27 mouse cellular contexts compared by ENCODE assay signal in genomic region chr11:75836240-75836610, GRCm38 (mm10). TPM values are rescaled to one million over a fixed set of nuclear protein-coding genes. Genes with fewer than 3 reads are reported as not detected.
A peak's percentile ranks its signal among the peaks of the same experiment; 100 is the strongest.
DNase-seq lines count a peak whose midpoint lies in the region; TF ChIP-seq lines count a peak whose summit lies in the region.
"Had no signal": no experiment of that assay in that cellular context is flagged by ENCODE, and none has a peak within 500 bp of the region (broad histone marks: within the 10 kb centered on the region; RNA-seq: fewer than 3 reads in every experiment).

No protein-coding gene starts in this region.

- no peak for DNase-seq in layer of hippocampus, adult 2 months (ENCODE audit: low spot score in 2 of 2)
- DNase-seq in layer of hippocampus, adult 9-10 months (ENCODE audit: low spot score): no peak
- DNase-seq in B cell, adult 2 months: peak; percentile 27 to 35
- DNase-seq in R1 (ENCODE audit: low read depth, low spot score): peak; percentile 73
- peak; percentile 65 for DNase-seq in naive thymus-derived CD4-positive, alpha-beta T cell, adult 2 months (ENCODE audit: low read depth)
- DNase-seq in heart, adult 11 months: no peak
- DNase-seq in lung, postnatal 36 days: no peak
- DNase-seq: adrenal gland, postnatal 10 days; cerebellum, adult 8-10 months; cerebellum, postnatal 25 days; gastrocnemius, postnatal 25 days; heart, adult 18-20 months; kidney, adult 11 months; kidney, postnatal 25 days had no signal

- peak overlapping the region; percentile 79; the same call in 1 of the 2 replicates for H3K27ac ChIP-seq in layer of hippocampus, adult 2 months
- H3K27ac ChIP-seq: embryonic facial prominence, embryonic 10.5 days; embryonic facial prominence, embryonic 15.5 days; forebrain, embryonic 13.5 days; hindbrain, embryonic 14.5 days; kidney, embryonic 15.5 days; limb, embryonic 13.5 days; lung, embryonic 15.5 days; midbrain, embryonic 13.5 days had no signal

- no peak overlapping the region for H3K4me3 ChIP-seq in layer of hippocampus, adult 2 months
- H3K4me3 ChIP-seq: embryonic facial prominence, embryonic 10.5 days; embryonic facial prominence, embryonic 15.5 days; forebrain, embryonic 13.5 days; heart, embryonic 12.5 days; kidney, embryonic 15.5 days; limb, embryonic 13.5 days; lung, embryonic 15.5 days; midbrain, embryonic 13.5 days had no signal

- no peak for TF ChIP-seq CTCF in layer of hippocampus, adult 2 months (conservative IDR thresholded peaks at IDR 0.05)

RNA-seq across cellular contexts. Expression of gene Doc2b, which starts 40.4 kb away (rescaled TPM):
- 10 to 100 TPM; 92.6 to 93.1 TPM for total RNA-seq in layer of hippocampus, adult 2 months (2021)
- total RNA-seq: CH12.LX; hematopoietic stem cell, adult 5-6 weeks; megakaryocyte, adult 5-6 weeks; MEL had no signal

Comparison
In these comparisons a context has a peak if more than half of its experiments do, and no peak if none do; other contexts are left out.
1. DNase-seq: peak in B cell, adult 2 months (2 of 2), R1 (single experiment) and naive thymus-derived CD4-positive, alpha-beta T cell, adult 2 months (single experiment); none in layer of hippocampus, adult 2 months (0 of 2), layer of hippocampus, adult 9-10 months (single experiment), heart, adult 11 months (single experiment) and lung, postnatal 36 days (single experiment).